Mouse (Mus musculus): ENCODE results near the gene Ube2t. TPM values are rescaled to one million over a fixed set of nuclear protein-coding genes. Genes with fewer than 3 reads are reported as not detected.
A peak's percentile ranks its signal among the peaks of the same experiment; 100 is the strongest.

The Ube2t gene
- polyA plus RNA-seq (2012; rRNA removed), result 2.3 and 2.5 TPM in 2 replicates

DNA sequence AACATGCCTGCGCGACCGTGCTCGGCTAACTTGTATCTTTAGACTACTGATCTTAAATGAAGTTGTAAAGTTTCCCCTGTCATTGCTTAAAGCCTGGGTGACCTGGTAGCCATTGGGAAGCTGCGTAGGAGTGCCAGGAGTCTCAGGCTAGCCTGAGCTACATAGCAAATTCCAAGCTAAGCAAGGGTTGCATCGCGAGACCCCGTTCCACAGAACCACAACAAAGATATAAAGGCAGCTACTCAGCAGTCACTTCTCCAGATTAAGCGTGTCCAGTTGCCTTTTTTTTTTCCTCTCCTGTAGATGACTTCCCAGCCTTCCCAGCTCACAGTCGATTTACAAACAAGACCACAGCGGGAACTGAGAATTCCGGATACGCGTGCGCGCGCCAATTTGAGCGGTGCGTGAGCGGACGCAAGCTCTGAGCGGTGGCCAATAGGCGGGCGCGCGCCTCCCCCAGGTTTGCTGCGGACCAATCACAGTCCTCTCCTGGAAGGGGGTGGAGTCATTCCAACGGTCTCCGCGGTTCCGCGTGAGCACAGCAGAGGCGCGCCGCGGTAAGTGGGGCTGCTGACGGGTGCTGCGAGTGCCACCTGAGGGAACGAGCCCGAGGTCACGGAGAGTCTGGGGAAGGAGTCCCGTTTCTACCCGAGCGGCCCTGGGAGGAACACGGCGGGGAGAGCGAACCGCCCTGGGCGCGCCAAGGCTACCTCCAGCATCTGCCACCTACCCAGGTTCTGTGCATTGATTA lies at the start of gene Ube2t:
TSS of gene Ube2t (plus strand) at position 513 of the 751 bp plus-strand sequence.
- no peak within 1 kb of the TSS for H3K27ac ChIP-seq (ENCODE audit: insufficient read depth, low read length)
- H3K4me3 ChIP-seq (ENCODE audit: insufficient read depth, low read length), result peak within 1 kb of the TSS; percentile 46
- peak; percentile 47; the same call in 1 of the 2 replicates for TF ChIP-seq POLR2A (IDR thresholded peaks at IDR 0.05; ENCODE audit: extremely low read depth, insufficient read depth, low read length)
- TF ChIP-seq CTCF (IDR thresholded peaks at IDR 0.05; ENCODE audit: extremely low read depth, insufficient read depth, low read length), result no peak
- no peaks in the 10 kb centered on the region for H3K4me1 ChIP-seq (ENCODE audit: control insufficient read depth, insufficient read depth, low read length)

DNA sequence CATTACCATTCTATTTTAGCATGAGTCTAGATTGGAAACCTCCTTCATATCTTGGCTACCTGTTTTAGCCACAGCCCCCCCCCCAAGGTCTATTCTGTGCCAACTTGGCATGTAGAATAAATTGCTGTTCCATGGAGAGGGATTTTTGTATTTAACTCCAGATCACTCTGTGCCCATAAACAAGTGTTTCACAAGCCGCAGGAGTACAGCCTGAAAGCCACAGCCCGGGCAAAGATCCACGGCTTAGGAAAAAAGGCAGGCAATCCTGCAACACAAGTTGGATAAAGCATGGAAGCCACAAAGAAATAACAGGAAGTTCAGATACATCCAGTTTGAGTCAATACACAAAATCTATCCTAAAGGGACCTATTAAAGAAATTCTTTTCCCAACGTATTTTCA lies 48.8 kb upstream of the Ube2t start:
- no peak for TF ChIP-seq POLR2A (IDR thresholded peaks at IDR 0.05; ENCODE audit: extremely low read depth, insufficient read depth, low read length)
- no peak for TF ChIP-seq CTCF (IDR thresholded peaks at IDR 0.05; ENCODE audit: extremely low read depth, insufficient read depth, low read length)
- peaks cover 4% of the 10 kb centered on the region; the same call in 1 of the 2 replicates for H3K4me1 ChIP-seq (ENCODE audit: control insufficient read depth, insufficient read depth, low read length)
- H3K27ac ChIP-seq (ENCODE audit: insufficient read depth, low read length), result no peak overlapping the region
- H3K4me3 ChIP-seq (ENCODE audit: insufficient read depth, low read length), result no peak overlapping the region

DNA sequence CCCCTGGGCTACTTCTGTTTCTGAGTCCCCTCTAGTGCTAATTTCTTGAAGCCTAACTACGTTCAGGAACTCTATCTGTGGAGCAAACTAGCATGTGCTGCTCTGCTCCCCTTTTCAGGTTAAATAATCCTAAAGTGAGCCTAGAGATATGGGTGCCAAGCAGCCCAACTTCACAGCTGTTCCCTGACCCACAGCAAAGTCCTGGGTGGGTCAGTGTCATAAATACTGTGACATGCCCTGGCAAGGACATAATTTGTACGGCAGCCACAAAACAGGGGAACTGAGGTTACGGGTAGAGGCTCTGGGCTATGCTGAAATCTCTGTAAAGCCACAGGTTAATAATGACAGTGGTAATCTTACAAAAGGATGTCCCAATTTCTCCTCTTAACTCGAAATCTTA lies 46.9 kb upstream of the Ube2t start:
- H3K27ac ChIP-seq (ENCODE audit: insufficient read depth, low read length), result no peak overlapping the region
- H3K4me1 ChIP-seq (ENCODE audit: control insufficient read depth, insufficient read depth, low read length), result peaks cover 6% of the 10 kb centered on the region; the same call in 1 of the 2 replicates
- H3K4me3 ChIP-seq (ENCODE audit: insufficient read depth, low read length), result no peak overlapping the region
- TF ChIP-seq POLR2A (IDR thresholded peaks at IDR 0.05; ENCODE audit: extremely low read depth, insufficient read depth, low read length), result no peak
- no peak for TF ChIP-seq CTCF (IDR thresholded peaks at IDR 0.05; ENCODE audit: extremely low read depth, insufficient read depth, low read length)

DNA sequence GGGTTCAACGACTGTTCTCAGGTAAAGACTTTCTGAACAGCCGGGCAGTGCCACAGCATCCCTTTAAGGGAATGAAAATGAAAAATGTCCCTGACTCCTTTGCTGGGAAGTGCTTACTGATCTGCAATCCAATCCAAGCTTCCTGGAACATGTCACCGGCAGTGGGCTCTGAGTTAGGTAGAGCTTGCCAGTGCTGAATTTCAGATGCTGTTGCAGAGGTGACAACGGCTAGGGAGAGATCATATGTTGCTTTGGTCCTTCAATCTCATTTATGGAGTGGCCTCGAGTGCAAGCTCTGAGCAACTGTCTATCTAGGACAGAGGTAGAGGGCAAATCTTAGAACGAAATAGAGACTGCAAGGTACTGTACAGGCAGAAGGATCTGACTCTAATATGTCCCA lies 43.4 kb upstream of the Ube2t start:
- Histone ChIP-seq H3K27ac (ENCODE audit: insufficient read depth, low read length) (no peak overlapping the region), H3K4me3 (ENCODE audit: insufficient read depth, low read length) (no peak overlapping the region), H3K4me1 (ENCODE audit: control insufficient read depth, insufficient read depth, low read length) (peaks cover 8% of the 10 kb centered on the region; the same call in 1 of the 2 replicates)
- TF ChIP-seq POLR2A (IDR thresholded peaks at IDR 0.05; ENCODE audit: extremely low read depth, insufficient read depth, low read length) (no peak), CTCF (IDR thresholded peaks at IDR 0.05; ENCODE audit: extremely low read depth, insufficient read depth, low read length) (no peak)

DNA sequence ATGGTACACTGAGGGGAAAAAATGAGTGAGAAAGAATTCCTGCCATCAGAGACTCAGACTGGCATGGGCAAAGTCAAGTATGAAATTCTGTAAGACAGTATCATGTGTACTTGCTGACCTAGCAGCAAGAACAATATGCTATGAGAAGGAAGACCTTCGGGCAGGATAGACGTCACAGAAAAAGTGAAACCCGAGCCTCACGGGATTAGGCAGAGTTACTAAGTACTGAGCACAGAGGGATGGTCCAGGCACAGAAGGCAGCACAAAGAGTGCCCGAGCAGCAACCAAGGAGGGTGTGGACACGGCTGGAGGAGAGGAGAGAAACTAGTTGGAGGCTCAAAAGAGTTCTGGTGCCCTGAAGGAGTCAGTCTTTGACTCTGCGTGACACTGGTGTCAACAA lies 29.9 kb upstream of the Ube2t start:
- H3K4me3 ChIP-seq (ENCODE audit: insufficient read depth, low read length), result no peak overlapping the region
- no peak for TF ChIP-seq POLR2A (IDR thresholded peaks at IDR 0.05; ENCODE audit: extremely low read depth, insufficient read depth, low read length)
- no peak for TF ChIP-seq CTCF (IDR thresholded peaks at IDR 0.05; ENCODE audit: extremely low read depth, insufficient read depth, low read length)
- H3K4me1 ChIP-seq (ENCODE audit: control insufficient read depth, insufficient read depth, low read length), result peaks cover 7% of the 10 kb centered on the region
- no peak overlapping the region for H3K27ac ChIP-seq (ENCODE audit: insufficient read depth, low read length)

DNA sequence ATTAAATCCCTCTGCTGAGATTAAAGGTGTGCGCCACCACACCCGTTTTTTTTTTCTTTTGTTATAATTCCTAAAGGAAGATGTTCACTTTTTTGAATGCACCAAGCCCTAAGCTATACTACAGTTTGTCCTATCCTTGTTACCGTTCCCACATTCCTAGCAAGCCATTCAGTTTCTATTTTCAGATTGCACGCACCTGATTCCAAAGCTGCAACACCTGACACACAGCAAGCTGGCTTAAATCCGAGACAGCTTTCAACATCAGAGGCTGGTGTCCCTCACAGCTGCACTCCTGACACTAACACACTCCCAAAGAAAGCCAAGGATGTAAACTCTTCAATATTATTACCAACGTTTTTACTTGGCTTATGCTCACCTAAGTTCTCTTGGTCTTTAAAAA lies 26.0 kb upstream of the Ube2t start:
- Histone ChIP-seq H3K4me1 (ENCODE audit: control insufficient read depth, insufficient read depth, low read length) (peaks cover 7% of the 10 kb centered on the region), H3K27ac (ENCODE audit: insufficient read depth, low read length) (no peak overlapping the region), H3K4me3 (ENCODE audit: insufficient read depth, low read length) (no peak overlapping the region)
- no peak for TF ChIP-seq POLR2A (IDR thresholded peaks at IDR 0.05; ENCODE audit: extremely low read depth, insufficient read depth, low read length)
- TF ChIP-seq CTCF (IDR thresholded peaks at IDR 0.05; ENCODE audit: extremely low read depth, insufficient read depth, low read length), result no peak

DNA sequence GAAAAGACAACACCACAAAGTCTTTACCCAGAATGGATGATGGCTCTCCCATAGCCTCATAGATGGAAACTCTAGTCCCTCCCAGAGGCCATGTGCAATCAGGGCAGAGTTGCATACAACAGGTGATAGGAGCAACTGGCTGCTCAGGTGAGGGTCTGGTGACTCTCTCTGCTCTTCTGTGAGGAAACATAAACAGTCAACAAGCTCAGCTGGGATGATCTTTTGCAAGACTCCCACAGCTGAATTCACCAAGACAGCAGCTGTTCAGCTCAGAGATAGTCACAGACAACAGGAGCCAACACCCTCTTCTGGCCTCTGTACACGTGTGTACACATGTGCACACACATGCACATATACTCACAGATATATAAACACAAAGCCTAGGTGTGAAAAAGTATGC lies 24.1 kb upstream of the Ube2t start:
- TF ChIP-seq POLR2A (IDR thresholded peaks at IDR 0.05; ENCODE audit: extremely low read depth, insufficient read depth, low read length) (no peak), CTCF (IDR thresholded peaks at IDR 0.05; ENCODE audit: extremely low read depth, insufficient read depth, low read length) (no peak)
- Histone ChIP-seq H3K4me3 (ENCODE audit: insufficient read depth, low read length) (no peak overlapping the region), H3K27ac (ENCODE audit: insufficient read depth, low read length) (no peak overlapping the region), H3K4me1 (ENCODE audit: control insufficient read depth, insufficient read depth, low read length) (peaks cover 2% of the 10 kb centered on the region)

DNA sequence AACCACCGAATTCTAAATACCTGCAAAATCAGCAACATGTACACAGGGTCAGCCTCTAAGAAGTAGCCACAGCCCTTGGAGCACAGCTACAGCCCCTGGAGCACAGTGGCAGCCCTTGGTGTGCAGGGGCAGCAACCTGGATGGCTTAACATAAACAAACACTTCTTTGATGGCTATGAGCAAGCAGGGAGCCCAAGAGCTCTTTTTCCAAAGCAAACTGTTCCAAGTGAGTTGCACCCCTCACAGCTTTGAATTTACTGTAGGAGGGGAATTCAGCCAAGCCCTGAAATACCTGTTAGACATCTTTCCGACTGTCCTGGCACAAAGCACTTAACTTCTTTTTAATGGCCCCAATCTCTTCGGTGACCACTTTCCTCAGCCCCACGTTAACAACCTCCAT lies 21.5 kb upstream of the Ube2t start:
- no peak for TF ChIP-seq CTCF (IDR thresholded peaks at IDR 0.05; ENCODE audit: extremely low read depth, insufficient read depth, low read length)
- TF ChIP-seq POLR2A (IDR thresholded peaks at IDR 0.05; ENCODE audit: extremely low read depth, insufficient read depth, low read length), result no peak
- Histone ChIP-seq H3K4me3 (ENCODE audit: insufficient read depth, low read length) (no peak overlapping the region), H3K27ac (ENCODE audit: insufficient read depth, low read length) (no peak overlapping the region), H3K4me1 (ENCODE audit: control insufficient read depth, insufficient read depth, low read length) (no peaks in the 10 kb centered on the region)

DNA sequence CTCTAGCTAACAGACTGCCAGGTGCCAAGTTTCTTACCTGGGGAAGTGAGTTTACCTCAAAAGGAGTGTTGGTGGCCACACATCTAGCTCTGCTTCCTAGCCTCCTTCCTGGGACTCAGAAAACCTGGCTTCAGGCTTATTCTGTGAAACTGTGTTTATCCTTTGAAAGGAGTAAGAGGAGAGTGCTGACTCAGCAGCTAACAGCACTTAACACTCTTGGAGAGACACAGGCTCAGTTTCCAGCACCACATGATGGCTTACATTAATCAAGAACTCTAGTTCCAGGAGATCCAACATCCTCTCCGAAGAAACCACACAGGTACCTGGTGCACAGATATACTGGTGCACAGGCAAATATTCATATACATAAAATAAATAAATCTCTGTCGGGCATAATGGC lies 19.5 kb upstream of the Ube2t start:
- Histone ChIP-seq H3K27ac (ENCODE audit: insufficient read depth, low read length) (no peak overlapping the region), H3K4me1 (ENCODE audit: control insufficient read depth, insufficient read depth, low read length) (no peaks in the 10 kb centered on the region), H3K4me3 (ENCODE audit: insufficient read depth, low read length) (no peak overlapping the region)
- TF ChIP-seq CTCF (IDR thresholded peaks at IDR 0.05; ENCODE audit: extremely low read depth, insufficient read depth, low read length) (no peak), POLR2A (IDR thresholded peaks at IDR 0.05; ENCODE audit: extremely low read depth, insufficient read depth, low read length) (no peak)

DNA sequence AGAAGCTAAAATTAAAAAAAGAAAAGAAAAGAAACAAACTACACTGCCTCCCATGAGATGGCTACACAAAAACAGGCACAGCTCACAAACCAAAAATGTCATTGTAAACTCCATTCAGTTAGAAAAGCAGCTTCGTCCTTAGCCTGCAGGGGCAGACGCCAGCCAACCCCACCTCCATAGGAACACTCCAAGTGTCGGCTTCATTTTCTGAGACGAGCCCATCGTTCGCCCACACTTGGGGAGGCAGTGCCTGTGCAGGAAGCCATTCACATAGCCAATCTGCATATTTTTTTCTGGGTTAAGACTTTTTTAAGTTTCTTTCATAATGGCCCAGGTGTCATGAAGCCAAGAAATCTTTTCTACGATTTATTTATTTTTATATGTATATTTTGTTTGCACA lies 14.8 kb upstream of the Ube2t start:
- no peak for TF ChIP-seq POLR2A (IDR thresholded peaks at IDR 0.05; ENCODE audit: extremely low read depth, insufficient read depth, low read length)
- TF ChIP-seq CTCF (IDR thresholded peaks at IDR 0.05; ENCODE audit: extremely low read depth, insufficient read depth, low read length), result no peak
- Histone ChIP-seq H3K4me3 (ENCODE audit: insufficient read depth, low read length) (no peak overlapping the region), H3K4me1 (ENCODE audit: control insufficient read depth, insufficient read depth, low read length) (no peaks in the 10 kb centered on the region), H3K27ac (ENCODE audit: insufficient read depth, low read length) (no peak overlapping the region)

Measured in cortical plate, adult 2 months (tissue).